Mouse (Mus musculus): ENCODE measurements around the gene Usp49.

Usp49 gene

GRCm38 (mm10) chr17:47694503-47695336 is 64.2 kb downstream of the Usp49 start, which contains the start of gene Prickle4:
Prickle4 (minus strand) TSS chr17:47694736.
- DNase-seq (ENCODE audit: low spot score): peak; percentile 95

- DNase-seq (ENCODE audit: low spot score): no peak
Measured at GRCm38 (mm10) chr17:47695337-47695710, 64.8 kb downstream of the Usp49 start.

- no peak for DNase-seq (ENCODE audit: low spot score)
Measured at GRCm38 (mm10) chr17:47698156-47698555, 67.7 kb downstream of the Usp49 start.

GRCm38 (mm10) chr17:47699055-47699454 is 68.6 kb downstream of the Usp49 start:
- no peak for DNase-seq (ENCODE audit: low spot score)

- no peak for DNase-seq (ENCODE audit: low spot score)
Measured at GRCm38 (mm10) chr17:47701793-47702192, 71.3 kb downstream of the Usp49 start.

- DNase-seq (ENCODE audit: low spot score): no peak
Measured at GRCm38 (mm10) chr17:47702548-47703345, 72.3 kb downstream of the Usp49 start.

- DNase-seq (ENCODE audit: low spot score): no peak
Measured at GRCm38 (mm10) chr17:47703556-47703955, 73.1 kb downstream of the Usp49 start.

- DNase-seq (ENCODE audit: low spot score): no peak
Measured at GRCm38 (mm10) chr17:47704692-47705091, 74.2 kb downstream of the Usp49 start.

- DNase-seq (ENCODE audit: low spot score): no peak
Measured at GRCm38 (mm10) chr17:47706196-47706595, 75.7 kb downstream of the Usp49 start.

- DNase-seq (ENCODE audit: low spot score): no peak
Measured at GRCm38 (mm10) chr17:47707961-47708360, 77.5 kb downstream of the Usp49 start.

- DNase-seq (ENCODE audit: low spot score): no peak
Measured at GRCm38 (mm10) chr17:47708972-47709371, 78.5 kb downstream of the Usp49 start.

- no peak for DNase-seq (ENCODE audit: low spot score)
Measured at GRCm38 (mm10) chr17:47710036-47710435, 79.5 kb downstream of the Usp49 start.

- DNase-seq (ENCODE audit: low spot score): no peak
Measured at GRCm38 (mm10) chr17:47711883-47712282, 81.4 kb downstream of the Usp49 start.

- no peak for DNase-seq (ENCODE audit: low spot score)
Measured at GRCm38 (mm10) chr17:47712889-47713571, 82.5 kb downstream of the Usp49 start.

GRCm38 (mm10) chr17:47715037-47715436 is 84.5 kb downstream of the Usp49 start:
- no peak for DNase-seq (ENCODE audit: low spot score)

- DNase-seq (ENCODE audit: low spot score): no peak
Measured at GRCm38 (mm10) chr17:47721183-47721582, 90.7 kb downstream of the Usp49 start.

- no peak for DNase-seq (ENCODE audit: low spot score)
Measured at GRCm38 (mm10) chr17:47726566-47726965, 96.1 kb downstream of the Usp49 start, which contains the start of gene Pgc. Pgc (plus strand) TSS chr17:47726842.

- DNase-seq (ENCODE audit: low spot score): peak; percentile 28
Measured at GRCm38 (mm10) chr17:47730633-47731575, 100.4 kb downstream of the Usp49 start.

GRCm38 (mm10) chr17:47735553-47736100 is 105.1 kb downstream of the Usp49 start:
- no peak for DNase-seq (ENCODE audit: low spot score)
